Mouse (Mus musculus) neural tube, embryonic 14.5 days (tissue): ENCODE measurements around the gene AA986860. TPM values are rescaled to one million over a fixed set of nuclear protein-coding genes. Genes with fewer than 3 reads are reported as not detected.

Experiments used
- ATAC-seq: fragments of 200-750 bp; cut with Nextera tagmentation; 2 replicates; pipeline ENCODE4 v1.8.0; 2017; ENCODE audit warnings: low read depth, mild to moderate bottlenecking, moderate TSS enrichment, moderate library complexity
- H3K27ac ChIP-seq: fragments of 300-500 bp; sonication (generic); 2 replicates; pipeline ENCODE4 v1.5.1; 2014; ENCODE audit warnings: low read depth, mild to moderate bottlenecking, control low read depth, low read length, moderate library complexity, mixed read lengths
- H3K27me3 ChIP-seq: fragments of 300-500 bp; sonication (generic); 2 replicates; pipeline ENCODE4 v1.6.1; 2014; ENCODE audit warnings: low read length; ENCODE audit not compliant: control insufficient read depth, insufficient read depth
- H3K36me3 ChIP-seq: fragments of 300-500 bp; sonication (generic); 2 replicates; pipeline ENCODE4 v1.6.1; 2014; ENCODE audit warnings: low read length, mixed read lengths; ENCODE audit not compliant: control insufficient read depth, insufficient read depth
- H3K4me1 ChIP-seq: fragments of 300-500 bp; sonication (generic); 2 replicates; pipeline ENCODE4 v1.6.1; 2014; ENCODE audit warnings: low read length; ENCODE audit not compliant: control insufficient read depth, insufficient read depth
- H3K4me2 ChIP-seq: fragments of 300-500 bp; sonication (generic); 2 replicates; pipeline ENCODE4 v1.6.1; 2014; ENCODE audit warnings: mild to moderate bottlenecking, low read depth, low read length, control low read depth
- H3K4me3 ChIP-seq: fragments of 300-500 bp; sonication (generic); 2 replicates; pipeline ENCODE4 v1.5.1; 2014; ENCODE audit warnings: low read depth, low read length, control low read depth, mixed read lengths
- H3K9ac ChIP-seq: fragments of 300-500 bp; sonication (generic); replicated peaks from 2 replicates; pipeline ENCODE4 v1.6.1; 2014; ENCODE audit warnings: low read depth, mild to moderate bottlenecking, control low read depth, low read length, mixed read lengths
- H3K9me3 ChIP-seq: fragments of 300-500 bp; sonication (generic); 2 replicates; pipeline ENCODE4 v1.6.1; 2016; ENCODE audit warnings: low read length; ENCODE audit not compliant: control insufficient read depth
- WGBS: fragments of 180-500 bp; shearing (Covaris S2); extraction: QIAGEN DNeasy Blood & Tissue Kit; methylation state at CpG from one replicate; pipeline ENCODE4 v1.1.7; 2014; 5-methylcytosine and 5-hydroxymethylcytosine counted together
- polyA plus RNA-seq: library from polyadenylated mRNA; unstranded; fragments of >200 nt; fragmentation: Nextera tagmentation; extraction: Ambion mirVana; gene quantifications from 2 replicates; pipeline ENCODE4 v1.2.1, GENCODE M21; 2014

Gene AA986860
- polyA plus RNA-seq, 1 experiment from 2014 or later: 0.90 TPM

DNA sequence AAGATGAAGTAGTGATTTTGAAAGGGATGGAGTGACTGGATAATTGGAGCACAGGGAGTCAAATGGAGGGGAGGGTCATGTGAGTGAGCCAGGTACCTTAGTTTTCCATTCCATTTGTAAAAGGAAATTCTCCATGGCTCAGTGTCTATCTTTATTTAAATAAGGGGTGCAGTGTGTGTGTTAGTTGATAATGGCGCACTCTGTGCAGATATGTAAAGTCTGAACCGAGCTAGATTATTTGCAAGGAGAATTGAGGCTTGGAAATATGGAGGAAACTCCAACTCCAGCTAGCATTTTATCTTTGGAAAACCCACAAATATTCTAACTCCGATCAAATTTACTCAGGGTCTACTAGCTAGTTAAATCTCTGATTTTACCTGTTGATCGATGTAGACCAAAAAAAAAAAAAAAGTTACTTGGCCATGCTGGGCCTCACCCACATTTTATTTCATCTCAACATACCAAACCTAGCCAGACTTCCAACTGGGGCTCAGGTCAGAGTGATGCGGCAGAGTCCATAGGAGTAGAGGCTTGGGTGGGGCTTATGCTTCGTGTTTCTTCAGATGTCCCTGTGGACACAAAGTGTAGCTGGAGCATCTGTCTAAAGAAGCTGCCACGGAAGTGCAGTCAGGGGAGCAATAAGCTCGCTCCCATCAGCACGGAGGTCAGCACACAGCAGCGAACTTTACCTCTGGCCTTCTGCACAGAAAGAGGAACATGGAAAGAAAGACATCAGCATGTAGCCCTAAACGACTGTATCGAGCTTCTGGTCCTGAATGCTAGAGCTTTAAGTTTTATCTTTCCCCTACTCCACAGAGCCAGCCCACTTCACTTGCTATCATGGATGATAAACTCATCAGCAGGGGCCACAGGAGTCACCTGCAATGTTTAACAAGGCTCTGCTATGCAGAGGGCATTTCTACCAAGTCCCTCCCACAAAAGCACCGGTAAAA lies 1.2 kb downstream of the AA986860 start:
- Histone ChIP-seq H3K9ac (no peak overlapping the region), H3K4me2 (no peak overlapping the region), H3K4me1 (no peaks in the 10 kb centered on the region), H3K9me3 (no peaks in the 10 kb centered on the region), H3K27me3 (no peaks in the 10 kb centered on the region), H3K4me3 (no peak overlapping the region), H3K36me3 (no peaks in the 10 kb centered on the region), H3K27ac (no peak overlapping the region)
- 88% methylated on average over 13 of the region's 13 CpGs for WGBS
- no peak for ATAC-seq

DNA sequence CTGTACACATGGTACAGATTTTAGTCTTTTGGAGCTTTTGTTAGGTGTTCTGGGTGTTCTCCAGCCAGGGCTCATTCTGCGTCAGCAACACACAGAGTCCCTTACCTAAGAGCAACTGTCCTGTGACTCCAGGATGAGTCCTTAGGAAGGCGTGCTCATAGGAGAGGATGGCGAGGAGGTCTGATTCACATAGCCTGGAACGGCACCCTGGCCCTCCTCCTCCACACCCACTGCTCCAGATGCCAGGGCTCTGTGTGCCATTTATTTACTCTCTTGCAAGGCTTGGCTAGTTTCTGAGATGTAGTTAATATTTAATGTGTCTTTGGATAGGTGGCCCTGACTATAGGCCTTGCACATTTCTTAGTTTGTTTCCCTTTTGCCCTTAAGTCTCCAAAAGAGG lies 1.9 kb downstream of the AA986860 start:
- Histone ChIP-seq H3K9me3 (no peaks in the 10 kb centered on the region), H3K4me1 (no peaks in the 10 kb centered on the region), H3K36me3 (no peaks in the 10 kb centered on the region), H3K27me3 (no peaks in the 10 kb centered on the region), H3K9ac (no peak overlapping the region), H3K4me2 (no peak overlapping the region), H3K27ac (no peak overlapping the region), H3K4me3 (no peak overlapping the region)
- ATAC-seq: no peak
- WGBS: 88% methylated on average over 4 of the region's 4 CpGs

- Histone ChIP-seq H3K9ac (no peak overlapping the region), H3K27ac (no peak overlapping the region), H3K27me3 (no peaks in the 10 kb centered on the region), H3K36me3 (no peaks in the 10 kb centered on the region), H3K9me3 (no peaks in the 10 kb centered on the region), H3K4me3 (no peak overlapping the region), H3K4me2 (no peak overlapping the region), H3K4me1 (no peaks in the 10 kb centered on the region)
- WGBS: 77% methylated on average over 5 of the region's 5 CpGs
- no peak for ATAC-seq
Measured at GRCm38 (mm10) chr1:130734452-130734851, 2.7 kb downstream of the AA986860 start.

- Histone ChIP-seq H3K36me3 (no peaks in the 10 kb centered on the region), H3K9me3 (no peaks in the 10 kb centered on the region), H3K9ac (no peak overlapping the region), H3K27me3 (no peaks in the 10 kb centered on the region), H3K4me3 (no peak overlapping the region), H3K27ac (no peak overlapping the region), H3K4me2 (no peak overlapping the region), H3K4me1 (no peaks in the 10 kb centered on the region)
- no peak for ATAC-seq
- WGBS: 83% methylated on average over 8 of the region's 8 CpGs
Measured at GRCm38 (mm10) chr1:130734852-130735251, 3.1 kb downstream of the AA986860 start.

DNA sequence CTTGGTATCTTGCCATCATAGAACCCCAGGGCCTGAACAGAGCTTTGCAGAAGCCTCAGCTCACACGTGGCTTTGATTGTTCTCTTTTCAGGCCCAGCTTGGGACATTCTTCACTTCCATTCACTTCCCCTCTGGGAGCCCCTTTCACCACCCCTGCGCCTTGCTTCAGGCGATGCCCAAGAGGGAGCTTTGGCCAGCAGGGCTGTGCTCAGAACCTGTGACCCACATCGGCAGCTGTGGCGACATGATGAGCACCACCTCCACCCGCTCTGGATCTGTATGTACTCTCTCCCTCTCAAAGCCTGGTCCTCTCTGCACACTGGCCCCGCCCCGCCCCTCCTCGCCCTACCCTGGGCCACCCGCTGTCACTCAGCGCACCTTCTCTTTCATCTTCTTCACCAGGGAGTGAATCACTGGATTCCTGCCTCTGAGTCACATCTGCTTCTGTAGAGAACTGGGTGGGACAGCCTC lies 5.7 kb downstream of the AA986860 start:
- Histone ChIP-seq H3K4me1 (no peaks in the 10 kb centered on the region), H3K4me2 (no peak overlapping the region), H3K27ac (no peak overlapping the region), H3K27me3 (no peaks in the 10 kb centered on the region), H3K4me3 (no peak overlapping the region), H3K9ac (no peak overlapping the region), H3K36me3 (no peaks in the 10 kb centered on the region), H3K9me3 (no peaks in the 10 kb centered on the region)
- ATAC-seq: no peak
- 32% methylated on average over 11 of the region's 11 CpGs for WGBS

- no peak overlapping the region for H3K4me2 ChIP-seq
- no peak overlapping the region for H3K9ac ChIP-seq
- no peaks in the 10 kb centered on the region for H3K4me1 ChIP-seq
- H3K9me3 ChIP-seq: no peaks in the 10 kb centered on the region
- no peak overlapping the region for H3K27ac ChIP-seq
- ATAC-seq: no peak
- no peaks in the 10 kb centered on the region for H3K27me3 ChIP-seq
- 91% methylated on average over 7 of the region's 7 CpGs for WGBS
- no peaks in the 10 kb centered on the region for H3K36me3 ChIP-seq
- H3K4me3 ChIP-seq: no peak overlapping the region
Measured at GRCm38 (mm10) chr1:130737916-130738315, 6.1 kb downstream of the AA986860 start.

DNA sequence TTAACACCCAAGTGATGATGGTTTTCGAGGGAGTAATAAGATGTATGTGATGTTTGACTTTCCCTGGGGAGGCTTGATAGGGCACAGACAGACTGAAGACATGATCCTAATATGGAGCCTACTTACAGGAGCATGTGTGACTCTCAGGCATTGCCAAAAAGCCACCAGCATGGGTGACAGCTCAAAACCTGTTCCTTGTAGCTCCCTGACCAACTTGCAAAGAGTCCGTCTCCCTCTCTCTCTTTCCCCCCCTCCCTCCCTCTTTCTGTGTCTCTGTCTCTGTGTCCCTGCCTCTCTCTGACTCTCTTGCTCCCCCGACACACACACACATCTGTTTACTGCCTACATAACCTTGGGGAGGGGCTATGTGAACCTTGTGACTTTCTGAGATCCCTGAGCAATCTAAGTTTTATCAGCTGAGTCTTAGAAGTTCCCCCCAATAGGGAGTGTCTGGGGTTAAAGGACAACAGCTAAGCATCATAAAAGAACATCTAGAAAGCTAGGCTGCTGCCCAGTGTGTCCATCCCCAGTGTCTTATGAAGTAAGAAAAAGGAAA lies 6.9 kb downstream of the AA986860 start:
- no peak for ATAC-seq
- Histone ChIP-seq H3K4me1 (no peaks in the 10 kb centered on the region), H3K4me3 (no peak overlapping the region), H3K9me3 (no peaks in the 10 kb centered on the region), H3K4me2 (no peak overlapping the region), H3K27me3 (no peaks in the 10 kb centered on the region), H3K36me3 (no peaks in the 10 kb centered on the region), H3K27ac (no peak overlapping the region), H3K9ac (no peak overlapping the region)
- WGBS: 88% methylated on average over 3 of the region's 3 CpGs

DNA sequence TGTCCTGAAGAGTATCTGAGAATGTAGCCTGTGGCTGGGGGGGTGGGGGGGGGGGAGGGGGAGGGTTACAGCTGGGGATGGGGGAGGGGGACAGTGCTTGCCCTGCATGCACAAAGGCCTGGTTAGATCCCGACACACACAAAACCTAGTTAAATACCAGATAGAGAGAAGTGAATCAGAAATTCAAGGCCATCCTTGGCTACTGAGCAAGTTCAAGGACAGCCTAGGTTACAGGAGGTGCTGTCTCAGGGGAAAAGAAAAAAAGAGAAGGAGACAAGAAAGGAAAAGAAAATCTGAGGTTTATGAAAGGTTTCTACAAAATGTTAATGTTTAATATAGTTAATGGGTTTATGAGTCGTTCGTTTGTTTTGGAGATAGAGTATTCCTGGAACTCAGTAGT lies 7.9 kb downstream of the AA986860 start:
- Histone ChIP-seq H3K4me3 (no peak overlapping the region), H3K4me1 (no peaks in the 10 kb centered on the region), H3K9ac (no peak overlapping the region), H3K27me3 (no peaks in the 10 kb centered on the region), H3K36me3 (no peaks in the 10 kb centered on the region), H3K9me3 (no peaks in the 10 kb centered on the region), H3K4me2 (no peak overlapping the region), H3K27ac (no peak overlapping the region)
- 75% methylated on average over 3 of the region's 3 CpGs for WGBS
- no peak for ATAC-seq

DNA sequence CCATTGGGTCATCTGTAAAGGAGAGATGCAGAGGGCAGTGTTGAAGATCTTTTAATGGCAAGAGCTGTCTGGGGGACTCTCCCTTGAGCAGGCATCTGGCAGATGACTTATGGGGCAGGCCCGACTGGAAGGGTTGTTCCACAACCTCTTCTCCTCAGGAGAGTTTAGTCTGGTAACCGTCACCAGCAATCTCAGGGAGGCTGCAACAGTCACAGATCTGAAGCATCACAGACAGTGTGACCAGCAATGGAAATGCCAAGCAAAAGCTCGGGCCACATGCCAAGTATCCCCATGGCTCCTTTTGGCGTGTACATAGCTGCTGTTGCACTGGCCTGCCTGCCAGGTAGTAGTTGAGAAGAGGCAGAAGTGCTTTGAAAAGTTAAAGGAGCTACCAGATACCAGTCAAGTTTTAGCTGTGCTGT lies 8.5 kb downstream of the AA986860 start:
- Histone ChIP-seq H3K27me3 (no peaks in the 10 kb centered on the region), H3K9me3 (no peaks in the 10 kb centered on the region), H3K36me3 (no peaks in the 10 kb centered on the region), H3K4me3 (no peak overlapping the region), H3K27ac (no peak overlapping the region), H3K4me1 (no peaks in the 10 kb centered on the region), H3K4me2 (no peak overlapping the region), H3K9ac (no peak overlapping the region)
- no peak for ATAC-seq
- WGBS: 76% methylated on average over 4 of the region's 4 CpGs
